Mouse (Mus musculus) heart, adult 2 months (tissue): ENCODE results near the gene Calm5. TPM values are rescaled to one million over a fixed set of nuclear protein-coding genes. Genes with fewer than 3 reads are reported as not detected.

Experiments
- DNase-seq, 2 experiments: peaks; one replicate each; pipeline ENCODE4 v3.0.0; 2021
- H3K27ac ChIP-seq: fragments of 200-600 bp; 2 replicates; pipeline ENCODE4 v1.8.1; 2022
- H3K27me3 ChIP-seq: fragments of 200-500 bp; 2 replicates; pipeline ENCODE4 v1.6.1; 2012; ENCODE audit warnings: mild to moderate bottlenecking, low read length, inconsistent platforms, mixed read lengths; ENCODE audit not compliant: control insufficient read depth, insufficient read depth
- H3K36me3 ChIP-seq: fragments of 200-500 bp; 2 replicates; pipeline ENCODE4 v1.6.1; 2012; ENCODE audit warnings: low read length, inconsistent platforms; ENCODE audit not compliant: control insufficient read depth, insufficient read depth
- H3K4me1 ChIP-seq: fragments of 200-500 bp; 2 replicates; pipeline ENCODE4 v1.6.1; 2011; ENCODE audit warnings: low read length; ENCODE audit not compliant: control insufficient read depth, insufficient read depth
- H3K4me3 ChIP-seq: fragments of 200-600 bp; 2 replicates; pipeline ENCODE4 v1.8.1; 2022
- H3K79me2 ChIP-seq: fragments of 200-500 bp; replicated peaks from 2 replicates; pipeline ENCODE4 v1.6.1; 2012; ENCODE audit warnings: mild to moderate bottlenecking, inconsistent platforms, low read length, moderate library complexity, mixed read lengths; ENCODE audit not compliant: control insufficient read depth, insufficient read depth
- H3K9ac ChIP-seq: fragments of 200-500 bp; 2 replicates; pipeline ENCODE4 v1.6.1; 2012; ENCODE audit warnings: low read depth, mild to moderate bottlenecking, control low read depth, inconsistent platforms, low read length, mixed read lengths
- CTCF ChIP-seq: fragments of 200-600 bp; IDR thresholded peaks from 2 replicates; pipeline ENCODE4 v1.8.1; 2022; ENCODE audit warnings: antibody characterized with exemption, mild to moderate bottlenecking, moderate library complexity
- EP300 ChIP-seq: fragments of 200-500 bp; IDR thresholded peaks from 2 replicates; pipeline ENCODE4 v1.6.1; 2011; ENCODE audit warnings: low read depth, low read length, control low read depth; ENCODE audit not compliant: insufficient read depth
- POLR2A ChIP-seq: fragments of 200-500 bp; IDR thresholded peaks from 2 replicates; pipeline ENCODE4 v1.6.1; 2011; ENCODE audit warnings: mild to moderate bottlenecking, low read depth, low read length, control low read depth; ENCODE audit not compliant: insufficient read depth
- WGBS: fragments of 180-500 bp; shearing (Covaris S2); methylation state at CpG from one replicate; pipeline ENCODE4 v1.1.7; 2018; 5-methylcytosine and 5-hydroxymethylcytosine counted together
- intact Hi-C: fragments of 180-260 bp; cut with DNase I; formaldehyde crosslinking; loops from one replicate; pipeline ENCODE4 v1.15.1; 2025
- polyA plus RNA-seq: library from polyadenylated mRNA; depleted of rRNA; stranded (reverse); fragments of >200 nt; gene quantifications from 2 replicates; pipeline ENCODE4 v1.2.3, GENCODE M21; 2012
- total RNA-seq, 2 experiments: library from RNA; stranded (reverse); gene quantifications; 2 replicates each; pipeline ENCODE4 v1.2.3; 2021

Calm5 gene
- total and polyA plus RNA-seq, 3 experiments, result not detected

DNA sequence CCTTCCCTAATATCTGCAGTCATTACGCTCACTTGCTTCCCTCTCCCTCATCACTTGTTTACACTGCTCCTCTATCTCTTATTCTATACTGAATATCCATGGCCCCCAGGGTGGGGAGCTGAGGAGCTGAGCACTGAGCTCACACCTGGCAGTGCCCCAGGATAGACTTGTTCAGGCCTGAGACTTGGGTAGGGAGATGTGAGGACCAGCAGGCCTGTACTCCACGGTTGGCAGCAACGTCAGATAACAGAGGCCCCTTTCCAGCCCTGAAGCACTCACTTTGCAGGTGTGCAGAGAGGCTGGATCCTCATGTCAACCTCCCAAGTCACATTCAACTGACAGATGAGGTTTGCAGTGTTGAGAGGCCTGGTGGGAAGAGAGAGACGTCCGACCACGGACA, 23.2 kb downstream of the Calm5 start:
- no peak overlapping the region for H3K4me3 ChIP-seq
- H3K9ac ChIP-seq, result no peak overlapping the region
- H3K79me2 ChIP-seq, result no peaks in the 10 kb centered on the region
- no peaks in the 10 kb centered on the region for H3K27me3 ChIP-seq
- 64% methylated on average over 6 of the region's 6 CpGs for WGBS
- no peaks in the 10 kb centered on the region for H3K36me3 ChIP-seq
- TF ChIP-seq EP300, result no peak
- no peak for TF ChIP-seq CTCF
- TF ChIP-seq POLR2A, result no peak
- DNase-seq, result no peak
- no peak overlapping the region for H3K27ac ChIP-seq
- intact Hi-C loops, result no loop called here
- H3K4me1 ChIP-seq, result no peaks in the 10 kb centered on the region

- Histone ChIP-seq H3K9ac (no peak overlapping the region), H3K36me3 (no peaks in the 10 kb centered on the region), H3K4me1 (no peaks in the 10 kb centered on the region), H3K4me3 (no peak overlapping the region), H3K79me2 (no peaks in the 10 kb centered on the region), H3K27me3 (no peaks in the 10 kb centered on the region), H3K27ac (no peak overlapping the region)
- no peak for TF ChIP-seq CTCF
- no peak for TF ChIP-seq EP300
- TF ChIP-seq POLR2A, result no peak
- no peak for DNase-seq
- WGBS, result 59% methylated on average over 4 of the region's 4 CpGs
- intact Hi-C loops, result no loop called here
Measured at GRCm38 (mm10) chr13:3877679-3878220, 23.8 kb downstream of the Calm5 start.

DNA sequence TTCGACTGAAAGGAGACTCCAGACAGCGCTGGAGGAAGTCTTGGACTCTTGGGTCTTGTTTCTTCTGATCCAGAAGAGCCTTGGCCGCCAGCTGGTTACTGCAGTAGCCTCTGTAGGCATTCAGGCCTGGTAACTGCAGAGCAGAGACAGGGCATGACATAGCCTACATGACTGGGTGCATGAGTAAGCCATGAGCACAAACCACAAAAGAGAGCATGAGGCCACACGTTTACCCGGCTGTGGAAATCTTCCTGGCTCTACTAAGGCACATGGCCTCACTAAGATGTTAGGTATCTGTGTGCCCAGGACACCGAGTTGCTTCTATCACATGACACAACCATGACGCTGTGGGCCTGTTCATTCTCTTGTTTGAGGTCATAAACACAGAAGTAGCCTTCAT, 32.7 kb downstream of the Calm5 start:
- whole genome bisulfite sequencing, result 95% methylated on average over 7 of the region's 7 CpGs
- DNase-seq, result no peak
- intact Hi-C loops, result no loop called here
- Histone ChIP-seq H3K27ac (no peak overlapping the region), H3K4me3 (no peak overlapping the region), H3K36me3 (0 out of 2 replicates have a peak, but pooled peaks cover 2% of the 10 kb centered on the region), H3K9ac (no peak overlapping the region), H3K27me3 (no peaks in the 10 kb centered on the region), H3K79me2 (no peaks in the 10 kb centered on the region; the same call in 1 of the 2 replicates), H3K4me1 (no peaks in the 10 kb centered on the region; the same call in 1 of the 2 replicates)
- TF ChIP-seq POLR2A, result no peak
- no peak for TF ChIP-seq CTCF
- no peak for TF ChIP-seq EP300

- no peak overlapping the region for H3K27ac ChIP-seq
- no peak overlapping the region for H3K4me3 ChIP-seq
- H3K79me2 ChIP-seq, result no peaks in the 10 kb centered on the region; the same call in 1 of the 2 replicates
- no peak for TF ChIP-seq CTCF
- TF ChIP-seq POLR2A, result no peak
- no peak for TF ChIP-seq EP300
- intact Hi-C loops, result no loop called here
- H3K9ac ChIP-seq, result no peak overlapping the region
- H3K36me3 ChIP-seq, result 0 out of 2 replicates have a peak, but pooled peaks cover 2% of the 10 kb centered on the region
- DNase-seq, result no peak
- 84% methylated on average over 3 of the region's 3 CpGs for WGBS
- no peaks in the 10 kb centered on the region; the same call in 1 of the 2 replicates for H3K4me1 ChIP-seq
- no peaks in the 10 kb centered on the region for H3K27me3 ChIP-seq
Measured at GRCm38 (mm10) chr13:3889111-3889510, 35.1 kb downstream of the Calm5 start.

GRCm38 (mm10) chr13:3890061-3890460, 36.1 kb downstream of the Calm5 start:
- no peaks in the 10 kb centered on the region; the same call in 1 of the 2 replicates for H3K79me2 ChIP-seq
- TF ChIP-seq EP300 (no peak), POLR2A (no peak), CTCF (no peak)
- H3K9ac ChIP-seq, result no peak overlapping the region
- intact Hi-C loops, result loop anchor here (5.0 to 10.0 kb wide), 4 partner anchors 143 to 485 kb away; no protein-coding TSS in a partner anchor
- WGBS, result 63% methylated on average over 8 of the region's 8 CpGs
- 0 out of 2 replicates have a peak, but pooled peaks cover 2% of the 10 kb centered on the region for H3K36me3 ChIP-seq
- no peaks in the 10 kb centered on the region; the same call in 1 of the 2 replicates for H3K4me1 ChIP-seq
- no peak overlapping the region for H3K27ac ChIP-seq
- no peaks in the 10 kb centered on the region for H3K27me3 ChIP-seq
- no peak overlapping the region for H3K4me3 ChIP-seq
- no peak for DNase-seq

DNA sequence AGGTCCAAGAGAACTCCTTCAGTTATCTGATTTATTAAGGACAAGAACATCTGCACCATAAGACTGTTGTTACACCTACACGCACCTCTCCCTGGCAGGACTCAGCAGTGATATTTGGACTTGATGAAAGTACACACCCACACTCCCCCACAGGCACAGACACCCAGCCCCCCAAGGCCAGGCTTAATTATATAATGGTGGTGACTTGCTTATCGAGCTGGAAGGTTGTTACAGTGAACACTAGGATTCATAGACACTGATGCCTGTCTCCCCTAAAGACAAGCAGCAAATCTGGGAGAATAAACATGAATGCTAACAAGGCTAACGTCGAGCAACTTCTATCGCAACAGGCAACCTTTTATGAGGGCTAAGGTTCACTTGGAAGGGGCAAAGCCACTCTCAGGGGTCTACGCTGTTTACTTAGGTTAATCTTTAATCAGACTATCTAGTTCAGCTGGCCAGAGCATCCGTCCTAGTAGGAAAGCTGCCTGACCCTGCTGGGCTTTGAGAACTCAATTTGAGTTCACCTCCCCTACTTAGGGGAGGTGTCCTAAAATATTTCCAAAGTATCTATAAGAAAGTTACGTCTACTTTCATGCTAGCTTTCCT, 37.6 kb downstream of the Calm5 start:
- Histone ChIP-seq H3K9ac (peak overlapping the region; percentile 51; the same call in 1 of the 2 replicates), H3K4me3 (peak overlapping the region; percentile 82), H3K79me2 (no peaks in the 10 kb centered on the region; the same call in 1 of the 2 replicates), H3K27ac (peak overlapping the region; percentile 83), H3K36me3 (0 out of 2 replicates have a peak, but pooled peaks cover 2% of the 10 kb centered on the region), H3K27me3 (no peaks in the 10 kb centered on the region), H3K4me1 (no peaks in the 10 kb centered on the region; the same call in 1 of the 2 replicates)
- TF ChIP-seq POLR2A (no peak), CTCF (no peak), EP300 (no peak)
- DNase-seq, result no peak
- intact Hi-C loops, result loop anchor here (5.0 to 10.0 kb wide), 4 partner anchors 144 to 487 kb away; no protein-coding TSS in a partner anchor
- 60% methylated on average over 8 of the region's 8 CpGs for WGBS
